Mouse (Mus musculus) lung, postnatal 25 days (tissue): Measurements from ENCODE around the gene Nuak2.

Source experiments
- DNase-seq: peaks from one replicate; pipeline ENCODE4 v3.0.0; 2022; ENCODE audit warnings: low spot score

Gene Nuak2

GRCm38 (mm10) chr1:132298801-132299464 lies 17.0 kb upstream of the Nuak2 start:
- DNase-seq, result no peak

GRCm38 (mm10) chr1:132299744-132300143 lies 16.2 kb upstream of the Nuak2 start:
- no peak for DNase-seq

GRCm38 (mm10) chr1:132301242-132301641 lies 14.7 kb upstream of the Nuak2 start:
- DNase-seq, result no peak

- no peak for DNase-seq
Observed at GRCm38 (mm10) chr1:132302341-132302866, 13.5 kb upstream of the Nuak2 start.

- DNase-seq, result no peak
Observed at GRCm38 (mm10) chr1:132304618-132305214, 11.2 kb upstream of the Nuak2 start.

GRCm38 (mm10) chr1:132306160-132306559 lies 9.8 kb upstream of the Nuak2 start:
- DNase-seq, result peak; percentile 68

GRCm38 (mm10) chr1:132306808-132307207 lies 9.1 kb upstream of the Nuak2 start:
- no peak for DNase-seq

- no peak for DNase-seq
Observed at GRCm38 (mm10) chr1:132307962-132308361, 8.0 kb upstream of the Nuak2 start.

- DNase-seq, result no peak
Observed at GRCm38 (mm10) chr1:132308674-132309073, 7.3 kb upstream of the Nuak2 start.

- DNase-seq, result no peak
Observed at GRCm38 (mm10) chr1:132310754-132311153, 5.2 kb upstream of the Nuak2 start.

- DNase-seq, result peak; percentile 57
Observed at GRCm38 (mm10) chr1:132311174-132311859, 4.6 kb upstream of the Nuak2 start.

GRCm38 (mm10) chr1:132312043-132312442 lies 3.9 kb upstream of the Nuak2 start:
- DNase-seq, result no peak

GRCm38 (mm10) chr1:132312703-132313102 lies 3.2 kb upstream of the Nuak2 start:
- DNase-seq, result peak; percentile 87

GRCm38 (mm10) chr1:132316625-132316994 lies 684 bp downstream of the Nuak2 start:
- DNase-seq, result no peak

- peak; percentile 83 for DNase-seq
Observed at GRCm38 (mm10) chr1:132317413-132317812, 1.5 kb downstream of the Nuak2 start.

GRCm38 (mm10) chr1:132317894-132318863 lies 2.3 kb downstream of the Nuak2 start:
- DNase-seq, result no peak

GRCm38 (mm10) chr1:132319242-132319641 lies 3.3 kb downstream of the Nuak2 start:
- DNase-seq, result peak; percentile 90

GRCm38 (mm10) chr1:132321821-132322580 lies 6.1 kb downstream of the Nuak2 start:
- no peak for DNase-seq

GRCm38 (mm10) chr1:132322711-132323542 lies 7.0 kb downstream of the Nuak2 start:
- peak; percentile 66 for DNase-seq

GRCm38 (mm10) chr1:132326777-132327176 lies 10.9 kb downstream of the Nuak2 start:
- no peak for DNase-seq
